Mouse (Mus musculus) kidney, postnatal 4 days (tissue): ENCODE results near the gene Atp2c1.

Experiments used
- DNase-seq, 2 experiments: peaks; one replicate each; pipeline ENCODE4 v3.0.0; 2021; ENCODE audit warnings: mixed read lengths in 2 of 2

Atp2c1 gene

DNA sequence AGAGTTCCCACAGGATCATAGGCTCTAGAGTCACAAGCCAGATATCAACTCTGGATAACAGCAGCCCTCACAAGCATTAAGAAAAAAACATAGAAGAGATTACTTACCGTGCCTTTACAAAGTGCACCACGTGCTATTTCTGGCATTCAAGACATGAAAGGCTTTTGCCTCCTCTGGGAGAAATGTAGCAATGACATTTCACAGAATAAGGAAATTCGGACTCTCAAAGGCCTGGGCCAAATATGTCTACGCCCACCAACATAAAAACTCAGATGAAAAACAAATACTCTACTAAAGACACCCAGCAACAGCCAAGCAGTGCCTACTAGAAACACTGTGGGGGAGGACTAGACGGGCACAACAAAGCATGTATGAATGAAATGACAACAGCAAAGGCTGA is 38.8 kb downstream of the Atp2c1 start:
- DNase-seq = no peak

GRCm38 (mm10) chr9:105484338-105485084 is 42.6 kb downstream of the Atp2c1 start:
- DNase-seq = no peak

DNA sequence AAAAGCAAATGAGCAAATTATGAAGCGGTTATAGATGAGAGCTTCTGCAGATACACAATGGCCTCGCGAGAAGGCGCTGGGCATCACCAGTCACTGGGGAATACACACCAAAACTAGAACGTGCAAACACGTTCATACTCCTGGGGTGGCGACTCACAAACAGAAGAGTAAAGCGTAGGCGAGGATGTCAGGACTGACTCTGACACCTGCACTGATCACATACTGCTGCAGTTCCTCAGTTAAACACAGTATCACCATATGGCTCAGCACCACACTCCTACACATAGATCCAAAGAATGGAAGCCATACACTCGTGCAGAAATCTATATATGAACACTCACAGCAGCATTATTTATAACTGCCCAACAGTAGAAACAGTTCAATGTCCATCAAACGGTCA is 43.2 kb downstream of the Atp2c1 start:
- DNase-seq = no peak

DNA sequence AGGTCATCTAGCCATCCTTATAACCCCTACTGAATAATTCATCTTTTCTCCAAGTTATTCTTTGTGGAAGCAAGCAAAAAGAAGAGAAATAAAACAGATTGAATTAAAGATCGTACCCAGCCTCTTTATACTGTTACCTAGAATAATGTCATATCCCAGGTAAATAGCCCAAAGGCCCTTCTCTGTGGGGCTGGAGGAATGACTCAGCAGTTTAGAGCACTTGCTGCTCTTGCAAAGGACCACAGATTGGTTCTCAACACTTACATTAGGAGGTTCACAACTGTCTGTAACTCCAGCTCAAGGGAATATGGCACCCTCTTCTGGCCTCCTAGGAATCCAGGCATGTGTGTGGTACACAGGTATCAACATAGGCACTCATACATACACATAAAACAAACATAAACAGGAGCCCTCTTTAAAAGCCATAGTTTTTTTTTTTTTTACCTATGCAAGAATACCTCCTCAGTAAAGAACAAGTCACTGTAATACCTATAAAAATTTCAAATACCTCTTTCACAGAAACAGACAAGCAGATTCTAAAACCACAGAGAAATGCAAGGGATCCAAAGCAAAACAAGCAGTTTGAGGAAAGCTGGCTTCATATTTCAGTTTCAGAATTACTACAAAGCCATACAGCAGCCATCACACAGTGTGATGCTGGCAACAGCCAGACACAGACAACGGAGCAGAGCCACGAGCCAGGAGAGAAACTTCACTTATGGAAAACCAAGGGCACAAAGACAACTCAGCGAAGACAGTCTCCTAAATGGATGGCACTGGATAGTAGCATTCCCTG is 44.2 kb downstream of the Atp2c1 start:
- DNase-seq = no peak

- DNase-seq = peak; percentile 24 to 45
Measured at GRCm38 (mm10) chr9:105482070-105482469, 45.0 kb downstream of the Atp2c1 start.

GRCm38 (mm10) chr9:105476134-105476533 is 51.0 kb downstream of the Atp2c1 start:
- DNase-seq = no peak

- no peak for DNase-seq
Measured at GRCm38 (mm10) chr9:105474910-105475309, 52.2 kb downstream of the Atp2c1 start.

DNA sequence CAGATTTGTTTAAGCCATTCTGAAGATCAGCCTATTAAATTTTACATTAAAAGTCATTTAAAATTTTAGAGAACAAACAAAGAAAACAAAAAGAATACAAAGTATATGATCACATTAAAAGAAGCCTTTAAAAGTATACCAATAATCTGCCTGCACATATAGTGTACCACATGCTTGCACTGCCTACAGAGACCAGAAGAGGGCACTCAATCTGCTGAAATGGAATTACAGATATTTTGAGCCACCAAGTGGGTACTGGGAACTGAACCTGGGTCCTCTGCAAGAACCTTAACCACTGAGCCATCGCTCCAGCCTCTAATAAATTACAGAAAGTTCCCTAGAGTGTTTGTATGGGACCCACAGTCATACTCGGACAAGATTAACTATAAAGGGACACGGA is 59.3 kb downstream of the Atp2c1 start:
- peak; percentile 28 for DNase-seq

DNA sequence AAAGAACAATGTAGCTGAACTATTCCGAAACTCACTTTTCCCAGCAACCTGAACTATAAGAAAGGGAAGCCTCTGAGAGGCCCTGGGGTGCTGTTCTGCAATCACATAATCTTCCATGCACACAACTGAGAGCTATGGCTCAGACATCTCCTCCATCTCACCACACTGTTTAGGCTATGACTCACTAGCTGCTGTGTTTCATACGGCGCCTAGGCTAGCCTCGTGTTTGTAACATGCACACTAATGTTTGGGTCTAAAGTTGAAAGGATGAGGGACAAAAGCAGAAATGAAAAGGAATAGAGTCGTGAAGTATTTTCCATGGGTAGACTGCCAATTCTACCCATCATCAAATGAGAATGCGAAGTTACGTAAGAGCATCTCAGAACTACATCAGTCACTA is 65.6 kb downstream of the Atp2c1 start:
- DNase-seq = no peak

DNA sequence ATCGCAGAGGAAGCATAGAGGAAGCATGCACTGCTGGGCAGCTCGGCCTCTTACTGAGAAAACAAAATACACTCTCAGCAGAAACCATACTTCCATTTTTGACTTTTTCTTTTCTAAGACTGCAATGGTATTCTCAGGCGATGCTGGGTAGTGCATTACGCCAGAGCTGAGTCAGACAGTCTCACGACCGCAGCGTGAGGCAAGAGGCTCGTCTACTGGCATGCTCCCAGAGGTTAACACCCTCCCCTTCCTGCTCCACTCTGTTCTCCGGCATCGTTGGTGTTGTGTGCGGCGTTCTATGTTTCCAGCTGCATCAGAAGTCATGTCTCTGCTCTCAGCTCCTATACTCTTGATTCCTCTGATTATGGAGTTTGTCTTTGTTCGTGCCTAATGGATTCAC is 68.1 kb downstream of the Atp2c1 start:
- no peak for DNase-seq

GRCm38 (mm10) chr9:105408549-105408948 is 118.6 kb downstream of the Atp2c1 start:
- DNase-seq = no peak

- DNase-seq = peak; percentile 96 to 97
Measured at GRCm38 (mm10) chr9:105395218-105395627, 131.9 kb downstream of the Atp2c1 start, which contains the start of the genes Aste1 and Nek11. TSS of gene Aste1 (plus strand) at chr9:105395392. TSS of gene Nek11 (minus strand) at chr9:105395524.

GRCm38 (mm10) chr9:105394720-105395119 is 132.4 kb downstream of the Atp2c1 start:
- no peak for DNase-seq

DNA sequence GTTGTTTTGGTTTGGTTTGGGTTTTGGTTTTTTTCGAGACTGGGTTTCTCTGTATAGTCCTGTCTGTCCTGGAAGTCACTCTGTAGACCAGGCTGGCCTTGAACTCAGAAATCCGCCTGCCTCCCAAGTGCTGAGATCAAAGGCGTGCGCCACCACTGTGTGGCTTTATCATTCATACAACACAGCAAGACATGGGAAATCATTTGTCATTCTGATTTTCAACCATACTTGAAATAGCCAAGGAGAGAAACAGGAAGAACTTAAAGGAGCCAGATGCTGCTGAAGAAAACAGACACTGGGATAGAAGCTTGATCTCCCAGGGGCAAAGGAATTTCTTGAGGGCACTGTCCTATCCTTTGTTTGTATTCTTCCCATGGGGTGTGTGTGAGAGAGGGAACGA is 136.5 kb downstream of the Atp2c1 start:
- no peak for DNase-seq

GRCm38 (mm10) chr9:105389289-105389688 is 137.8 kb downstream of the Atp2c1 start:
- DNase-seq = peak; percentile 84 to 88

GRCm38 (mm10) chr9:105387403-105387802 is 139.7 kb downstream of the Atp2c1 start:
- no peak for DNase-seq

DNA sequence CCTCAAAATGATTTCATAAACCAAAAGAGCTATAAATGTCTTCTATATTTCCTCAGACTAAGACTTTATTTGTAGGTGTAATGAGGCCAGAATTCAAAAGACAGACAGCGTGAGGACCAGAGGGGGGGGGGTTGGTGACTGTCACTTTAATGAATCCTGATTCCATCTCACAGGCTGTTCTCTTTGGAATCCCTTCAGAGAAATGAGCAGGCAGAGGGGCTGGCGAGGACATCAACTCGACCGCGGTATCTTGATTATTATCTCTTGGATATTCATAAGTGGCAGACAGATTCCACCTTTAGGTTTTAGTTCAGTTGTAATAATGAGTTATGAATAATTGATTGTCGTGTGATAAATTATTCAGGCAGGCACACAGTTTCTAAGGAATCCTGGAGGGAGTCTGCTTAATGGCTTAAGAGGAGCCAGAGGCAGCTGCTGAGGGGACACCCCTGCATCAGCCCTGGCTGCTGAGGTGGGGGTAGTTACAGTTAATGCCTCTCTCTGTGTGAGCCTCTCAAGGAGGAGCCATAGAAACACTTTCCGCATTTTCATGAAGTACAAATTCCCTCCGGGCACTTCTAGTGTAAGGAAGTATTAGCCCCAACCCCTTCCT is 147.5 kb downstream of the Atp2c1 start:
- DNase-seq = no peak

DNA sequence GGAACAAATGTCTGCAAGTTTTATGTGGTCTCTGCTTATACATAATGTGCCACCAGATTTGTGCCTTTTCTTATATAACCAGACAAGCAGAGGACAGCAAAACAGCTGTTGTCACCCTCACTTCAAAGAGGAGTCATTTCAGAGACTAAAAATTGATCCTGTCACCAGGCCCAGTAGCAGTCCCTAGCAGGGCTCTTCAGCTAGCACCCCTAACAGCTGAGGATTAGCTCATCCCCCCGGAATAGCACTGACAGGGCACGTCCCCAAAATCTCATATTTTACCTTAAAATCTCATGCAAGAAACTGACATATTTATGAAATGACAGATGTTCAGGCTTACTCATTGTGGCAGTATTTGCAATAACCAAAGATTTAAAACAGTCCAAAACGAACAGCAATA is 149.5 kb downstream of the Atp2c1 start:
- DNase-seq = no peak

DNA sequence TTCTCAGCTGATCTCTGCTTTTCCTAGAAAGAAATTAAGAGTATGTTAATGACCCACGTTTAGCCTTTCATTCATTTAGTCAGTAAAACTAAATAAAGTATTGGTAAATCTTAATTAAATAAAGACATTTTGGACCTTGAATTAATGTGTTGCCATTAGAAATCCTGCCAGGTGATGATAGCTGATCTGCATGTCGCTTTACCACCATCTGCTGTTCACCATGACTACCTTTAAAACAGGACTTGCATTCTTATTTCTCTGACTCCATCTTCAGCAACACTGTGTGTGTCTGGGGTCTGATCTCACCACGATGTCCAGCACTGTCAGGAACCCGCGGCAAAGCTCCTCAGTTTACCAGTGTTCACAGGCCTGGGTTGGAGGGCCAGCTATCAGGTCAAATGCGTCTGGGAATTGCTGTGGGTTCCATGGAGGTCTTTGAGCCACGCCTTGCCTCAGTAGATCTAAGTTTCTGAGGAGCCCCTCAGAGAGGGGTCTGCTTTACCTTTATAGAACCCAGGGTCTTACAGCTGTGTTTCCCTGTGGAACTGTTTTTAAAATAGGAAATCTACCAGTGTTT is 150.1 kb downstream of the Atp2c1 start:
- no peak for DNase-seq

DNA sequence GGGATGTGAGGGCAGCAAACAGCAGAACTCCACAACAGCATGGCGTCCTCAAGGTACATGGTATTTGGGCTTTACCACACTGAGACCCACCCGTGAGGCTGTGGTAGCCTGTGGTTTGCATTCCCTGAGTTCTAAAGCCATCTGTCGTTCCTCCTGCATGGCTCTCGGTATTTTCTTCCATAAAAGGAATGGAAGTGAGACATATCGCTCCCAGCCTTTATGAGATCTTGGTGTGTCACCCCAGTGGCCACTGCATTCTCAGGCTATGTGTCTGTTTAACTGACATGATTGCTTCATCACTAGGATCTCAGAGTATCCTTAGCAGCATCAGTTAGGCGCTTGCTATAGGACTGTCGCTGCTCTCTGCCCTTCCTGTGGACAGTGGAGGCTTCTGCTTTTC is 150.7 kb downstream of the Atp2c1 start:
- DNase-seq = no peak

GRCm38 (mm10) chr9:105374361-105374760 is 152.8 kb downstream of the Atp2c1 start:
- no peak for DNase-seq

- DNase-seq = no peak
Measured at GRCm38 (mm10) chr9:105368605-105369004, 158.5 kb downstream of the Atp2c1 start.

DNA sequence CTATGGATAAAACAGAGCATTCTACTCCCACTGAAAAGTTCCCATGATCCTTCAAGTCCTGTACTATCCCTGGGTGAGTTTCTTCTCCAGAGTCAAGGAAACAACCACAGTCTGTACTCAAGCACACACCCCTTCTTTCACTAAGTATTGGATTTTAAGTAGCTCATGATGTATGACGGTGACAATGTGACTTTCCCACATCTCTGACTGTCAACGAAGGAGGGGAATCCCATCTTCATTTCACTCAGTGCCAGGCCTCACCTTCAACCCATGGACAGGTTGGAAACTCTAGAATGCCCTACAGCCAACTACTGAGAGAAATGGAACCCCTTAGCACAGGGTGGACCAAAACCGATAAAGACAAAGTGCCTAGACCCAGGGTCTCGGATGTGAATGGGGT is 160.9 kb downstream of the Atp2c1 start:
- no peak for DNase-seq
